Comparison of ENCODE assay signal across 25 mouse cellular contexts in the genomic region with DNA sequence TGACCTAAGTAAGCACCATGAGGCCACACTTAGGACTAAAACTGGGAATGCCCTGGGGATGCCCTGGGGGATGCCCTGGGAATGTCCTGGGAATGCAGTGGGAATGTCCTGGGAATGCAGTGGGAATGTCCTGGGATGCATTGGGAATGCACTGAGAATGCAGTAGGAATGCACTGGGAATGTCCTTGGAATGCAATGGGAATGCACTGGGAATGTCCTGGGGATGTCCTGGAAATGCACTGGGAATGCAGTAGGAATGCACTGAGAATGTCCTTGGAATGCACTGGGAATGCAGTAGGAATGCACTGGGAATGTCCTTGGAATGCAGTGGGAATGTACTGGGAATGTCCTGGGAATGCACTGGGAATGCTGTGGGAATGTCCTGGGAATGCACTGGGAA. TPM values are rescaled to one million over a fixed set of nuclear protein-coding genes. Genes with fewer than 3 reads are reported as not detected.
DNase-seq lines count a peak whose midpoint lies in the region; ATAC-seq lines count a peak whose summit lies in the region.
"Had no signal": no experiment of that assay in that cellular context is flagged by ENCODE, and none has a peak within 500 bp of the region (broad histone marks: within the 10 kb centered on the region; RNA-seq: fewer than 3 reads in every experiment).

No protein-coding gene starts in this region.

- no peaks in the 10 kb centered on the region for H3K9me3 ChIP-seq in midbrain, embryonic 11.5 days (ENCODE audit: control insufficient read depth, low read length)
- no peaks in the 10 kb centered on the region for H3K9me3 ChIP-seq in midbrain, embryonic 13.5 days
- H3K9me3 ChIP-seq: embryonic facial prominence, embryonic 15.5 days; forebrain, embryonic 10.5 days; forebrain, embryonic 15.5 days; heart, embryonic 15.5 days; hindbrain, embryonic 13.5 days had no signal

- H3K4me2 ChIP-seq in midbrain, embryonic 11.5 days = no peak overlapping the region
- H3K4me2 ChIP-seq in midbrain, embryonic 13.5 days (replicated peaks) = no peak overlapping the region
- H3K4me2 ChIP-seq: embryonic facial prominence, embryonic 15.5 days; forebrain, embryonic 15.5 days; heart, embryonic 11.5 days; heart, embryonic 15.5 days; hindbrain, embryonic 13.5 days had no signal

- no peak overlapping the region for H3K27ac ChIP-seq in midbrain, embryonic 11.5 days (ENCODE audit: low read depth, low read length)
- H3K27ac ChIP-seq in midbrain, embryonic 13.5 days = no peak overlapping the region
- H3K27ac ChIP-seq: embryonic facial prominence, embryonic 15.5 days; forebrain, embryonic 10.5 days; forebrain, embryonic 15.5 days; heart, adult 2 months; heart, embryonic 15.5 days; hindbrain, embryonic 13.5 days; hindbrain, postnatal 0 days had no signal

- no peak for ATAC-seq in midbrain, embryonic 11.5 days (ENCODE audit: low FRiP score)
- ATAC-seq in midbrain, embryonic 13.5 days = no peak
- ATAC-seq: forebrain, embryonic 15.5 days; hindbrain, postnatal 0 days; Patski had no signal

- H3K9ac ChIP-seq in midbrain, embryonic 11.5 days (ENCODE audit: low read length) = no peak overlapping the region
- H3K9ac ChIP-seq in midbrain, embryonic 13.5 days (replicated peaks) = no peak overlapping the region
- H3K9ac ChIP-seq: embryonic facial prominence, embryonic 15.5 days; forebrain, embryonic 15.5 days; heart, embryonic 15.5 days; hindbrain, embryonic 13.5 days had no signal

- peak; percentile 56 for DNase-seq in midbrain, embryonic 11.5 days (ENCODE audit: low spot score, missing footprints)
- peak; percentile 86 for DNase-seq in R1 (ENCODE audit: low read depth, low spot score)
- DNase-seq in forelimb bud, embryonic 11.5 days (ENCODE audit: low read depth, low spot score) = peak; percentile 25
- DNase-seq in adrenal gland, adult (ENCODE audit: inconsistent age in 2 of 2, low spot score in 1 of 2) = no peak
- no peak for DNase-seq in left cerebral cortex, adult 8-10 months (ENCODE audit: low spot score in 2 of 2)
- DNase-seq: adrenal gland, postnatal 10 days; cerebellum, adult 11 months; cerebellum, adult 9-10 months; cerebellum, postnatal 36 days; gastrocnemius, postnatal 14 days; heart, adult 2 months; heart, postnatal 14 days; kidney, adult 11 months had no signal

- H3K36me3 ChIP-seq in midbrain, embryonic 11.5 days (ENCODE audit: control insufficient read depth, insufficient read depth, low read length) = no peaks in the 10 kb centered on the region
- no peaks in the 10 kb centered on the region for H3K36me3 ChIP-seq in midbrain, embryonic 13.5 days
- H3K36me3 ChIP-seq: embryonic facial prominence, embryonic 15.5 days; forebrain, embryonic 10.5 days; forebrain, embryonic 15.5 days; heart, embryonic 15.5 days; hindbrain, embryonic 13.5 days had no signal

- no peak overlapping the region for H3K4me3 ChIP-seq in midbrain, embryonic 11.5 days (ENCODE audit: low read depth, low read length)
- H3K4me3 ChIP-seq in midbrain, embryonic 13.5 days (replicated peaks) = no peak overlapping the region
- H3K4me3 ChIP-seq: embryonic facial prominence, embryonic 15.5 days; erythroblast, embryonic 14.5 days; forebrain, embryonic 10.5 days; forebrain, embryonic 15.5 days; heart, adult 2 months; heart, embryonic 15.5 days; hindbrain, embryonic 13.5 days had no signal

- no peaks in the 10 kb centered on the region for H3K4me1 ChIP-seq in midbrain, embryonic 11.5 days (ENCODE audit: control insufficient read depth, insufficient read depth, low read length)
- no peaks in the 10 kb centered on the region for H3K4me1 ChIP-seq in midbrain, embryonic 13.5 days (replicated peaks)
- H3K4me1 ChIP-seq: embryonic facial prominence, embryonic 15.5 days; forebrain, embryonic 10.5 days; forebrain, embryonic 15.5 days; heart, embryonic 15.5 days; hindbrain, embryonic 13.5 days had no signal

- no peaks in the 10 kb centered on the region for H3K27me3 ChIP-seq in midbrain, embryonic 11.5 days (ENCODE audit: control insufficient read depth, insufficient read depth, low read length)
- no peaks in the 10 kb centered on the region for H3K27me3 ChIP-seq in midbrain, embryonic 13.5 days
- H3K27me3 ChIP-seq: embryonic facial prominence, embryonic 15.5 days; forebrain, embryonic 15.5 days; heart, embryonic 15.5 days; hindbrain, embryonic 13.5 days; Patski had no signal

RNA-seq across cellular contexts. Expression of gene Rgs6, which starts 25.2 kb away (rescaled TPM):
- 0.47 and 0.64 TPM in 2 replicates for polyA plus RNA-seq in midbrain, embryonic 11.5 days (2014; fragmentation: Nextera tagmentation; extraction: Ambion mirVana)
- 8.8 and 11.6 TPM in 2 replicates for polyA plus RNA-seq in midbrain, embryonic 13.5 days (2015; fragmentation: Nextera tagmentation; extraction: Ambion mirVana)
- 10 to 100 TPM; 53.0 to 63.9 (median 62.2) TPM for total RNA-seq in left cerebral cortex, adult 8-10 months (2022)
- total RNA-seq: hematopoietic stem cell, adult 5-6 weeks; MEL had no signal
- polyA plus RNA-seq: erythroblast, embryonic 14.5 days had no signal

Comparison
In these comparisons a context has a peak if more than half of its experiments do, and no peak if none do; other contexts are left out.
1. DNase-seq: peak in midbrain, embryonic 11.5 days (single experiment), R1 (single experiment) and forelimb bud, embryonic 11.5 days (single experiment); none in adrenal gland, adult (0 of 2) and left cerebral cortex, adult 8-10 months (0 of 2).